Mouse (Mus musculus): ENCODE results near the gene Gm9844. TPM values are rescaled to one million over a fixed set of nuclear protein-coding genes. Genes with fewer than 3 reads are reported as not detected.

Gm9844 gene
- total and polyA plus RNA-seq, 3 experiments = 1.4 to 25.1 (median 4.7) TPM

DNA sequence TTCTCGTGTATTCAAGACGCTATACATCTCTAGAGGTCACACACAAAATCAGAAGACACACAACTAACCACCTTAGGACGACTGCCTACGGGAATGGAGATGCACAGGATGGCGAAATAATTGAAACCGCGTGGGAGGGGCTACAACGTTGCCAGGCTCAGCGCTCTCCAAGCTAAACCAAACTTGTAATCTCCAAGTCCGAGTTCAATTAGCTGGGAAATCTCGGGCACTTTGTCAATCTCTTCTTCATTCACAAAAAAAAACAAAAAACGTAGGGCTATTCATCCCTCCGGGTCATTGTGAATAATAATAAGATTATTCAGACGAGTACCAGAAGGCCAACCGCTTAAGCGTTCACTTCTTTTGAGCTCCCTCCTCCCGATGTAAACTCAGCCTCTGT lies 7.1 kb downstream of the Gm9844 start:
- Histone ChIP-seq H3K27ac (ENCODE audit: insufficient read depth, low read depth) (no peak overlapping the region), H3K79me2 (replicated peaks; ENCODE audit: control insufficient read depth, extremely low read depth, insufficient read depth, poor library complexity, severe bottlenecking) (no peaks in the 10 kb centered on the region), H3K4me2 (ENCODE audit: insufficient read depth, low read depth, poor library complexity, severe bottlenecking) (no peak overlapping the region), H3K27me3 (replicated peaks) (peaks cover 2% of the 10 kb centered on the region), H3K36me3 (replicated peaks in 1 of 2; ENCODE audit: control insufficient read depth in 1 of 2, insufficient read depth in 1 of 2, low read length in 1 of 2) (no peaks in the 10 kb centered on the region), H3K9me3 (replicated peaks; ENCODE audit: low read length) (no peaks in the 10 kb centered on the region), H3K4me3 (replicated peaks in 1 of 3; ENCODE audit: low read depth in 2 of 3, low read length in 2 of 3, poor library complexity in 1 of 3) (no peak overlapping the region), H3K4me1 (ENCODE audit: control insufficient read depth in 1 of 2, insufficient read depth in 2 of 2) (peaks cover 5 to 7% of the 10 kb centered on the region in 2 experiments; a peak in 2 of 4 replicates), H3K9ac (ENCODE audit: insufficient read depth, low read depth) (no peak overlapping the region)
- TF ChIP-seq NRF1 (IDR thresholded peaks at IDR 0.05; ENCODE audit: low read depth, low read length) (no peak), ZC3H11A (IDR thresholded peaks at IDR 0.05; ENCODE audit: low read depth, low read length) (no peak), IRF4 (IDR thresholded peaks at IDR 0.05; ENCODE audit: low read depth, low read length) (no peak), E2F4 (IDR thresholded peaks at IDR 0.05; ENCODE audit: insufficient replicate concordance, low read depth, low read length) (no peak), MAFK (IDR thresholded peaks at IDR 0.05; ENCODE audit: insufficient replicate concordance, low read length) (no peak), PAX5 (IDR thresholded peaks at IDR 0.05; ENCODE audit: low read length) (no peak), ZMIZ1 (IDR thresholded peaks at IDR 0.05; ENCODE audit: low read depth, low read length) (no peak), SIN3A (IDR thresholded peaks at IDR 0.05; ENCODE audit: low read length) (no peak), NELFE (IDR thresholded peaks at IDR 0.05; ENCODE audit: low read depth, low read length) (no peak), UBTF (IDR thresholded peaks at IDR 0.05; ENCODE audit: low read depth, low read length) (no peak), POLR2AphosphoS2 (IDR thresholded peaks at IDR 0.05; ENCODE audit: low read depth, low read length) (no peak), MYC (IDR thresholded peaks at IDR 0.05; ENCODE audit: low read depth, low read length) (no peak), ETS1 (conservative IDR thresholded peaks at IDR 0.05; ENCODE audit: low read depth, low read length) (no peak), MAZ (IDR thresholded peaks at IDR 0.05; ENCODE audit: low read depth, low read length) (no peak)
- in situ Hi-C loops (cut with MboI; ENCODE audit: low pct_ligation_motif_present, low pct_unique_long_range_greater_than_20kb, low sequenced_read_pairs) = no loop called here
- no peak for DNase-seq (ENCODE audit: extremely low read depth)
- dilution Hi-C loops (cut with MboI; ENCODE audit: extremely low pct_ligation_motif_present, extremely low pct_unique_long_range_greater_than_20kb, low sequenced_read_pairs) = no loop called here

DNA sequence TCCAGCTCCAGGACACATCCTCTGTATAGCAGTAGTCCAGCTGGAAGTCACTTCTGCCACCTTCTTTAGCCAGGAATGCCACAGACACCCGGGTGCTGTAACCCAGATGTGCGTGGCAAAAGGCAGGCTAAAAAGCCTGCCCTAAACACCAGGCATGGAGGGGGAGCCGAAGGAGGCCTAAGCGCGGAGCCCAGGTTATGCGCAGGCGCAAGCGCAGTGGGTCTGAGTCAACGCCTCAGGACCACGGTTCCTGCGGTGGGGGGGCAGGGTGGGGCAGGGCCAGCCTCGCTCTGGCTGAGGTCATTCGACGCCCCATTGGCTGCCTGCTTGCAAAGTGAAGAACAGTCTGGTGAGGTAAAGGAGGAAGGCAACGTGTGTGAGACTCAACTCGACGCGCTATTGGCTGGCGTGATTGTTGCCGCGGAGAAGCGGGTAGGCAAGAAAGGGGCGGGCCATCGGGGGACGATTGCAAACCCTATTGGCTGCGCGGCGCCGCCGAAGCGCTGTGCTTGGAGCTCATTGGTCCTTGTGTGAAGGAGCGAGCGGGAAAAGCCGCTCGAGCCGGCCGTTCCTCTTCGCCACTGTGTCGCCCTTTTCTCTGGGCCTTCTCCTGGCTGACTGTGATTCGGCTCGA lies 7.6 kb downstream of the Gm9844 start, which contains the start of the genes Lypd4 and Dmrtc2:
Lypd4 (minus strand) TSS at position 410 of the 634 bp plus-strand sequence.
Dmrtc2 (plus strand) TSS at position 526 of the 634 bp plus-strand sequence.
- peaks cover 5% of the 10 kb centered on the region for H3K27me3 ChIP-seq (replicated peaks)
- dilution Hi-C loops (cut with MboI; ENCODE audit: extremely low pct_ligation_motif_present, extremely low pct_unique_long_range_greater_than_20kb, low sequenced_read_pairs) = no loop called here

More for the DNA sequence above, 7.6 kb downstream of the Gm9844 start, which contains the start of the genes Lypd4 and Dmrtc2:
- in situ Hi-C loops (cut with MboI; ENCODE audit: low pct_ligation_motif_present, low pct_unique_long_range_greater_than_20kb, low sequenced_read_pairs) = no loop called here
- Histone ChIP-seq H3K79me2 (replicated peaks; ENCODE audit: control insufficient read depth, extremely low read depth, insufficient read depth, poor library complexity, severe bottlenecking) (no peaks in the 10 kb centered on the region), H3K4me3 (replicated peaks in 1 of 3; ENCODE audit: low read depth in 2 of 3, low read length in 2 of 3, poor library complexity in 1 of 3) (no peak within 1 kb of the TSS), H3K27ac (ENCODE audit: insufficient read depth, low read depth) (no peak within 1 kb of the TSS), H3K4me1 (ENCODE audit: control insufficient read depth in 1 of 2, insufficient read depth in 2 of 2) (peaks cover 4 to 5% of the 10 kb centered on the region in 2 experiments; a peak in 1 of 4 replicates), H3K4me2 (ENCODE audit: insufficient read depth, low read depth, poor library complexity, severe bottlenecking) (no peak within 1 kb of the TSS), H3K36me3 (replicated peaks in 1 of 2; ENCODE audit: control insufficient read depth in 1 of 2, insufficient read depth in 1 of 2, low read length in 1 of 2) (no peaks in the 10 kb centered on the region), H3K9me3 (replicated peaks; ENCODE audit: low read length) (no peaks in the 10 kb centered on the region), H3K9ac (ENCODE audit: insufficient read depth, low read depth) (no peak within 1 kb of the TSS)
- DNase-seq (ENCODE audit: extremely low read depth) = no peak
- TF ChIP-seq IRF4 (IDR thresholded peaks at IDR 0.05; ENCODE audit: low read depth, low read length) (no peak), USF1 (IDR thresholded peaks at IDR 0.05; ENCODE audit: low read depth, low read length) (no peak), NELFE (IDR thresholded peaks at IDR 0.05; ENCODE audit: low read depth, low read length) (no peak), ETS1 (conservative IDR thresholded peaks at IDR 0.05; ENCODE audit: low read depth, low read length) (no peak), JUND (conservative IDR thresholded peaks at IDR 0.05; ENCODE audit: low read depth, low read length) (no peak), MYC (IDR thresholded peaks at IDR 0.05; ENCODE audit: low read depth, low read length) (no peak), EP300 (IDR thresholded peaks at IDR 0.05; ENCODE audit: low read length) (no peak), MAX (IDR thresholded peaks at IDR 0.05; ENCODE audit: low read length) (no peak), UBTF (IDR thresholded peaks at IDR 0.05; ENCODE audit: low read depth, low read length) (no peak), MEF2A (IDR thresholded peaks at IDR 0.05; ENCODE audit: borderline replicate concordance, low read depth, low read length) (no peak), PAX5 (IDR thresholded peaks at IDR 0.05; ENCODE audit: low read length) (no peak)
